Mouse (Mus musculus) G1E-ER4 (cell line): Measurements from ENCODE around the gene Itpr1. TPM values are rescaled to one million over a fixed set of nuclear protein-coding genes. Genes with fewer than 3 reads are reported as not detected.

Experiments used
- GATA1 ChIP-seq: IDR thresholded peaks from one replicate; pipeline ENCODE4 v1.8.0; 2012; ENCODE audit warnings: low read length, inconsistent platforms
- polyA plus RNA-seq: library from polyadenylated mRNA; stranded (reverse); fragments of >175 nt; gene quantifications from 2 replicates; pipeline ENCODE4 v1.2.3, GENCODE M21; 2012

Gene Itpr1
- polyA plus RNA-seq, 1 experiment, result 6.0 TPM

- TF ChIP-seq GATA1, result no peak
Measured at GRCm38 (mm10) chr6:108342989-108343388, 130.1 kb downstream of the Itpr1 start.

GRCm38 (mm10) chr6:108343781-108344310 lies 130.9 kb downstream of the Itpr1 start:
- TF ChIP-seq GATA1, result no peak

GRCm38 (mm10) chr6:108350801-108351200 lies 137.9 kb downstream of the Itpr1 start:
- TF ChIP-seq GATA1, result no peak

GRCm38 (mm10) chr6:108351998-108352397 lies 139.1 kb downstream of the Itpr1 start:
- no peak for TF ChIP-seq GATA1

- TF ChIP-seq GATA1, result no peak
Measured at GRCm38 (mm10) chr6:108367412-108367811, 154.5 kb downstream of the Itpr1 start.

GRCm38 (mm10) chr6:108369031-108369430 lies 156.1 kb downstream of the Itpr1 start:
- no peak for TF ChIP-seq GATA1

GRCm38 (mm10) chr6:108371347-108371893 lies 158.5 kb downstream of the Itpr1 start:
- no peak for TF ChIP-seq GATA1

- no peak for TF ChIP-seq GATA1
Measured at GRCm38 (mm10) chr6:108374019-108374418, 161.1 kb downstream of the Itpr1 start.

- TF ChIP-seq GATA1, result no peak
Measured at GRCm38 (mm10) chr6:108379041-108379440, 166.1 kb downstream of the Itpr1 start.

GRCm38 (mm10) chr6:108380209-108380608 lies 167.3 kb downstream of the Itpr1 start:
- TF ChIP-seq GATA1, result no peak

- no peak for TF ChIP-seq GATA1
Measured at GRCm38 (mm10) chr6:108390624-108391324, 177.9 kb downstream of the Itpr1 start.

GRCm38 (mm10) chr6:108393131-108393530 lies 180.2 kb downstream of the Itpr1 start:
- TF ChIP-seq GATA1, result no peak

- no peak for TF ChIP-seq GATA1
Measured at GRCm38 (mm10) chr6:108397956-108398355, 185.1 kb downstream of the Itpr1 start.

GRCm38 (mm10) chr6:108401412-108401955 lies 188.6 kb downstream of the Itpr1 start:
- no peak for TF ChIP-seq GATA1

GRCm38 (mm10) chr6:108404736-108405135 lies 191.8 kb downstream of the Itpr1 start:
- TF ChIP-seq GATA1, result no peak

GRCm38 (mm10) chr6:108408053-108408452 lies 195.2 kb downstream of the Itpr1 start:
- TF ChIP-seq GATA1, result no peak

GRCm38 (mm10) chr6:108408726-108409125 lies 195.8 kb downstream of the Itpr1 start:
- TF ChIP-seq GATA1, result no peak
